Mouse (Mus musculus) thymus, postnatal 10 days (tissue): ENCODE results near the gene Tob1.
A peak's percentile ranks its signal among the peaks of the same experiment; 100 is the strongest.

ENCODE experiments used
- DNase-seq, 2 experiments: peaks; one replicate each; pipeline ENCODE4 v3.0.0; 2021; ENCODE audit warnings: low spot score in 2 of 2

Tob1 gene

GRCm38 (mm10) chr11:94211124-94211603, at the start of gene Tob1:
Gene Tob1, plus strand, starts transcription at chr11:94211454.
- DNase-seq = peak; percentile 97 to 99

GRCm38 (mm10) chr11:94161867-94162581, 49.2 kb upstream of the Tob1 start:
- DNase-seq = no peak

- no peak for DNase-seq
Measured at GRCm38 (mm10) chr11:94163005-94163767, 48.1 kb upstream of the Tob1 start.

GRCm38 (mm10) chr11:94165745-94166144, 45.5 kb upstream of the Tob1 start:
- no peak for DNase-seq

- DNase-seq = no peak
Measured at GRCm38 (mm10) chr11:94168238-94168637, 43.0 kb upstream of the Tob1 start.

- DNase-seq = no peak
Measured at GRCm38 (mm10) chr11:94169596-94169995, 41.7 kb upstream of the Tob1 start.

- no peak for DNase-seq
Measured at GRCm38 (mm10) chr11:94171691-94172090, 39.6 kb upstream of the Tob1 start.

GRCm38 (mm10) chr11:94172186-94172585, 39.1 kb upstream of the Tob1 start:
- no peak for DNase-seq

DNA sequence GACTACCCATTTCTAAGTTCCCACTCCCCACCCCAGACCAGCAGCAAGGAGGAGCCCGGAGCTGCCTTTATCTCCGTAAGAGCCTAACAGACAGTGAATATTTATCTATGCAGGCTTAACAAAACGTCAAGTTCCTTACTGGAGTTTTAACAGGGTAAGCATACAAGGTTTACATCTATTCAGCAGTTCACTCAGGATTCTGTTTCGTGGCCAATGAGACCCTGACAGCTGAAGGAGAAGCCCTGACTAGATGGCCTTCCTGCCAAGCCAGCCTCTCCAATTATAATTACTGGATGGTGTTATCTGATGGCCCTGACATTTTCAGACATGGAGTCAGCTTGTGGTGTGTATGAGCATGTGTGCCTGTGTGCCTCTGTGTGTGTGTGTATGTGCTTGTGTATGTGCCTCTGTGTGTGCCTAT, 37.5 kb upstream of the Tob1 start:
- DNase-seq = no peak

DNA sequence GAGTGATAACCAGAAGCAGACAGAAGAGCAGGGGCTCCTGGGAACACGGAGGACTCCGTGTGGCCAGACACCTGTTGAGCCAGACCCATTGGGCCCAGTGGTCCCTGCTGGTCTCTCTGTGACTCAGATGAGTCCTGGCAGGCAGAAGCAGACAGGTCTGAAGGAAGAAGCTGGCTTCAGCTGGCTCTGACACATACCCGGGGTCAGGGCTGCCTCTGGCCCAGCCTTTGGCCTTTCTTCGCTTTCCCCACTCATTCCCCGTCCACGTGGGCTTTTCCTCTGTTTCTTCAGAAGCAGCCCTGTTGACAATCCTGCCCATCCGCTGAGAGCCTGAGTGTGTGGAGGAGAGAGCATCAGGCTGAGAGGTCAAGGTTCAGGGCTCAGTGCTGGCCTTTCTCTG, 36.0 kb upstream of the Tob1 start:
- DNase-seq = no peak

- DNase-seq = no peak
Measured at GRCm38 (mm10) chr11:94175694-94176093, 35.6 kb upstream of the Tob1 start.

- no peak for DNase-seq
Measured at GRCm38 (mm10) chr11:94177841-94178585, 33.2 kb upstream of the Tob1 start.

DNA sequence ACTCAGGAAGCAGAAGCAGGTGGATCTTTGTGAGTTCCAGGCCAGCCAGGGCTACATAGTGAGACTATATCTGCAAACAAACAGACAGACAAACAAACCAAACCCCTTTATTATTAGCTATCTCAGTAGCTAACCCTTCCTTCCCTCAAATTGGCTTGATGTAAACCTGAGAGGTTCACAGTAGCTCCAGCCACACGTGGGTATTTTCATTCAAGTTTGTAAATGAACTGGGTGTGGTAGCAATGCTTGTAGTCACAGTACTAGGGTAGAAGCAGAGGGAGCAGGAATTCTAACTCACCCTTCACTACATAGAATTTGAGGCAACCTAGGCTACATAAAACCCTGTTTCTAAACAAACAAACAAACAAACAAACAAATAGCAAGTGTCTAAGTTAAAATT, 31.5 kb upstream of the Tob1 start:
- DNase-seq = no peak

- DNase-seq = no peak
Measured at GRCm38 (mm10) chr11:94180194-94180593, 31.1 kb upstream of the Tob1 start.

DNA sequence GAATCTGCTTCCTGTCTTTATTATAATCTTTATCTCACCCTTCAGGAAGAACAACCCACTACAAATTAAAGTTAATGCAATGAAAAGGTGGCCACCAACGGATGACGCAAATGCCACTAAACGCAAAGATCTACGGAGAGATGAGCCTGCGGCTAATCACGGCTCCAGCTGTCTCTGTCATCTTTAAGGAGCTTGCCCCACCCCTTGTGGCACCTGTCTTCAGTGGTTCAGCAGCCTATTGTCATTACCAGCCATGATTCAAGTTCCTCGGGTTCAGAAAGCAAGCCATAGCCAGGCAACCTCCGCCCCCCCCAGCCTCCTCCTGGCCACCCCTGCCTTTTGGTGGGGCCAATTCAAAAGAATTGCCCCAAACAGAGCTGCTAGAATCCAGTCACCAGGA, 29.6 kb upstream of the Tob1 start:
- DNase-seq = no peak

DNA sequence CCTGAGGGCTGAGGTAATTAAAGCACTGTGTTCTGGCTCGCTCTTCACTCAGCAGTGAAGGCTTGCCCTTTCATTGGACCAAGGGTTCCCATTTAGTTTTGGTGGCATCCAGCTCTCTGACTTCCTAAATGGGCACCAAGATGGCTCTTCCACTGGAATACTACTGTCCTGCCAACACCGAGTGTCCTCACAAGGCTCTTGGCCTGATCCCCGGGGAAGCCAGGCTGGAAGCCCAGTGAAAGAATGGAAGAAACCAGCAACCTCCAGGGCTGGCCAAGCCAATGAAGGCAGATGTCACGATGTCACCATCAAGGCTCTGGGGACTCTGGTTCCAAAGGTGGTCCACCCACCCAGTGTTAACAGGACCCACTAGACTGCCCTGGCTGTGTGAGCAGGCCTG, 28.5 kb upstream of the Tob1 start:
- DNase-seq = no peak

DNA sequence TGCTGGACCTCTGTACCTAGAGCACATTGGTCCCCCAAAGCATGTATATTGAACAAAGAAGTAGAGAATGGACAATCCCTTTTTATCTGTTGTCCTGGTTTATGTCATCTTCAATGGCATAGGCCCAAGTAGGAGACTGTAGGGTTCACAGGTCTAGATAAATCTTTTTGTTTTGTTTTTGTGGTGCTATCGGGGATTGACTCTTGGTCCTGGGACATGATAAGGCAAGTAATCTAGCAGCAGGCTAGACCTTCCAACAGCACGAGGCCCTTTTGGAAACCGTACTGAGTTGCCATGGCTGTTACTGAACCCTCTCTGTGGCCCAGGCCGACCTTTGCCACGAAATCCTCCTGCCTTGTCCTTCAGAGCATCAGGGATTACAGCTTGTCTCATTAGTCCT, 28.1 kb upstream of the Tob1 start:
- DNase-seq = no peak

DNA sequence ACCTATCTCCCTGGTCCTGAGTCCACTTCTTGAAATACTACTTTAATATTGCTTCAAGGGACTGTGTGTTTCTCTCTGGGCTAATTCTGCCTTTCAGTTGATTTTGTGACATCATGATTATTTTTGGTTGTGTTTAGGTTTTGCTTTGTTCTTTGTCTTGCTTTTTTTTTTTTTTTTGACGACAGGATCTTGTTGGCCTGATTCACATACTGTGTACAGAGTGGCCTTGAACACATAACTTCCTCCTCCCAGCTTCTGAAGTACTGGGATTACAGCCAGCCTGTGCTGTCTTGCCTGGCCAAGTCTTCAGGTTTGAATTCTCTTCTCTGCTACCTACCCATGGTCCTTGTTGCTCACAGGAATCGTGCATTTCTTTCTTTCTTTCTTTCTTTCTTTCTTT, 27.6 kb upstream of the Tob1 start:
- no peak for DNase-seq

- DNase-seq = no peak
Measured at GRCm38 (mm10) chr11:94189579-94189978, 21.7 kb upstream of the Tob1 start.

GRCm38 (mm10) chr11:94190665-94191064, 20.6 kb upstream of the Tob1 start:
- no peak for DNase-seq

DNA sequence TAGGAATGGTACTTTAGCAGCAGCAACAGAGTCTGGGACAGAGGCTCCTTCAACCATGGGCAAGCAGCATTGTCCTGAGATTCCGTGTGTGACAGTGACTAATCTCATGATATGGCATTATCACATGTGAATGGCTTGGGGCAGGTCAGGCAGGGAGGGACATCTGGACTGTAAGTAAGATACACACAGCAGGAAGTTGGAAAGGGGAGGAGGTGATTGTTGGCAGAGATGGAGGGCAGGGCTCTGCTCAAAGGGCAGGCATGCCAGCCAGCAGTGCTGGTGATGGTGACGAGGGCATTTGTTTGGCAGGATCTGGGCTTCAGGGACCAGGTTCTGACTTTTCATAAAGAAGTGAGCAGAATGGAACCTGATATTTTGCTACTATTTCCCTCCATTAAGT, 18.1 kb upstream of the Tob1 start:
- DNase-seq = no peak

GRCm38 (mm10) chr11:94196311-94196710, 14.9 kb upstream of the Tob1 start:
- no peak for DNase-seq
